ENCODE assay signal across 11 mouse cellular contexts in the genomic region with DNA sequence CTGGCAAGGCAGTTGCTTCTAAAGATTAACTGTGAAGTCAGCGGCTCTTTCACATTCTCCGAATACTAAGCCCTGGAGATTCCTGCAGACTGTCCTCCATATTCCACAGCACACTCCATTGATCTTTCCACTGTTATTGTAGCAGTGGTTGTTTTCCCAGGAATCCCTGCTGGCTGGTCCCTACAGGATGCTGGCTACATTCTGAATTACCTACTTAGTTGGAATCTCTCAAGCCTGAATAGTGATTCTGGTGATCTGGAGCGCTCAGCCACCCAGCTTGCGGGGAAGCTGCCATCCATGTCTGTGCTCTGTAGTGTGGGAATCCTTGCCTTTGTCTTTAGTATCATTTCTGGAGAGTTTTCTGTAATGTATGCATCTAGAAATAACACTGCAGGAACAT. TPM values are rescaled to one million over a fixed set of nuclear protein-coding genes. Genes with fewer than 3 reads are reported as not detected.
DNase-seq lines count a peak whose midpoint lies in the region; ATAC-seq lines count a peak whose summit lies in the region.
"Had no signal": no experiment of that assay in that cellular context is flagged by ENCODE, and none has a peak within 500 bp of the region (broad histone marks: within the 10 kb centered on the region; RNA-seq: fewer than 3 reads in every experiment).

No protein-coding gene starts in this region.

- no peaks in the 10 kb centered on the region for H3K36me3 ChIP-seq in heart, embryonic 10.5 days
- H3K36me3 ChIP-seq in hindbrain, embryonic 15.5 days = no peaks in the 10 kb centered on the region
- H3K36me3 ChIP-seq in limb, embryonic 10.5 days = 0 out of 2 replicates have a peak, but pooled peaks cover 3% of the 10 kb centered on the region
- H3K36me3 ChIP-seq: embryonic facial prominence, embryonic 12.5 days had no signal

- no peak overlapping the region for H3K27ac ChIP-seq in heart, embryonic 10.5 days
- H3K27ac ChIP-seq in hindbrain, embryonic 15.5 days (replicated peaks) = peak overlapping the region; percentile 46
- no peak overlapping the region for H3K27ac ChIP-seq in limb, embryonic 10.5 days
- H3K27ac ChIP-seq: embryonic facial prominence, embryonic 12.5 days had no signal

- 47% methylated on average over 4 of the region's 4 CpGs for WGBS in heart, embryonic 10.5 days
- WGBS in hindbrain, embryonic 15.5 days = 15% methylated on average over 4 of the region's 4 CpGs
- 68% methylated on average over 4 of the region's 4 CpGs for WGBS in limb, embryonic 10.5 days

- H3K9me3 ChIP-seq in heart, embryonic 10.5 days = no peaks in the 10 kb centered on the region
- no peaks in the 10 kb centered on the region for H3K9me3 ChIP-seq in hindbrain, embryonic 15.5 days
- no peaks in the 10 kb centered on the region for H3K9me3 ChIP-seq in limb, embryonic 10.5 days (replicated peaks)
- H3K9me3 ChIP-seq: embryonic facial prominence, embryonic 12.5 days had no signal

- no peak overlapping the region for H3K9ac ChIP-seq in hindbrain, embryonic 15.5 days
- H3K9ac ChIP-seq: embryonic facial prominence, embryonic 12.5 days had no signal

- peak overlapping the region; percentile 6; the same call in 1 of the 2 replicates for H3K4me3 ChIP-seq in heart, embryonic 10.5 days
- 0 out of 2 replicates have a peak overlapping the region, but pooled peaks have one; percentile 5 for H3K4me3 ChIP-seq in hindbrain, embryonic 15.5 days
- H3K4me3 ChIP-seq in limb, embryonic 10.5 days = no peak overlapping the region
- H3K4me3 ChIP-seq: embryonic facial prominence, embryonic 12.5 days had no signal

- no peaks in the 10 kb centered on the region for H3K27me3 ChIP-seq in heart, embryonic 10.5 days (ENCODE audit: insufficient read depth, poor library complexity, severe bottlenecking)
- no peaks in the 10 kb centered on the region for H3K27me3 ChIP-seq in hindbrain, embryonic 15.5 days
- H3K27me3 ChIP-seq in limb, embryonic 10.5 days (ENCODE audit: low read depth, poor library complexity, severe bottlenecking) = no peaks in the 10 kb centered on the region
- H3K27me3 ChIP-seq: CH12.LX; embryonic facial prominence, embryonic 12.5 days had no signal

- no peak for DNase-seq in heart, embryonic 10.5 days (ENCODE audit: low spot score)
- DNase-seq in heart, adult 11 months = no peak
- peak; percentile 36 to 47 for DNase-seq in right cerebral cortex, postnatal 10 days (ENCODE audit: low spot score in 2 of 2)
- no peak for DNase-seq in right cerebral cortex, adult 2 months (ENCODE audit: low spot score in 2 of 2)
- peak; percentile 25 for DNase-seq in retina, postnatal 1 day
- no peak for DNase-seq in limb, embryonic 10.5 days (ENCODE audit: low spot score)
- DNase-seq: layer of hippocampus, postnatal 36 days had no signal

- peak; percentile 40 for ATAC-seq in hindbrain, embryonic 15.5 days (ENCODE audit: low FRiP score, low read depth)
- ATAC-seq in erythroid progenitor cell, adult 5-6 weeks (replicated peaks; ENCODE audit: low FRiP score, poor library complexity, severe bottlenecking) = no peak

- H3K4me1 ChIP-seq in heart, embryonic 10.5 days = 0 out of 2 replicates have a peak, but pooled peaks cover 7% of the 10 kb centered on the region
- peaks cover 16% of the 10 kb centered on the region for H3K4me1 ChIP-seq in hindbrain, embryonic 15.5 days (replicated peaks)
- peaks cover 7% of the 10 kb centered on the region for H3K4me1 ChIP-seq in limb, embryonic 10.5 days

- H3K4me2 ChIP-seq in hindbrain, embryonic 15.5 days = peak overlapping the region; percentile 39
- H3K4me2 ChIP-seq: embryonic facial prominence, embryonic 12.5 days had no signal

RNA-seq across cellular contexts. Expression of a gene that starts 51.5 kb away (rescaled TPM):
- 1.3 and 2.2 TPM in 2 replicates for polyA plus RNA-seq in heart, embryonic 10.5 days (2016; fragmentation: Nextera tagmentation; extraction: Ambion mirVana)
- 39.1 and 41.9 TPM in 2 replicates for polyA plus RNA-seq in hindbrain, embryonic 15.5 days (2015; fragmentation: Nextera tagmentation; extraction: Ambion mirVana)
- polyA plus RNA-seq in limb, embryonic 10.5 days (2016; fragmentation: Nextera tagmentation; extraction: Ambion mirVana) = 6.9 and 12.4 TPM in 2 replicates
- not detected in 2 replicates for total RNA-seq in erythroid progenitor cell, adult 5-6 weeks (2015; ENCODE audit: low replicate concordance)
- not detected in 2 replicates for total RNA-seq in erythroid progenitor cell, adult 5-6 weeks (2017; ENCODE audit: low replicate concordance)

Comparison
In these comparisons a context has a peak if more than half of its experiments do, and no peak if none do; other contexts are left out.
1. DNase-seq: peak in right cerebral cortex, postnatal 10 days (2 of 2) and retina, postnatal 1 day (single experiment); none in heart, embryonic 10.5 days (single experiment), heart, adult 11 months (single experiment), right cerebral cortex, adult 2 months (0 of 2) and limb, embryonic 10.5 days (single experiment).